Mouse (Mus musculus): ENCODE data around the gene Arhgef10l.

- TF ChIP-seq CTCF (IDR thresholded peaks at IDR 0.05; ENCODE audit: insufficient read depth, low read length): no peak
- no peak for TF ChIP-seq POLR2A (IDR thresholded peaks at IDR 0.05; ENCODE audit: borderline replicate concordance, extremely low read depth, low read depth, low read length)
Observed at GRCm38 (mm10) chr4:140572376-140572775, 93.4 kb downstream of the Arhgef10l start.

All from lung, adult 2 months (tissue).